Mouse (Mus musculus): ENCODE data around the gene Rbbp4. TPM values are rescaled to one million over a fixed set of nuclear protein-coding genes. Genes with fewer than 3 reads are reported as not detected.

Rbbp4 gene
- total RNA-seq, 2 experiments from 2014 or later: 134 to 137 TPM

GRCm38 (mm10) chr4:129354236-129354635, 19.1 kb upstream of the Rbbp4 start:
- intact Hi-C loops (cut with DNase I): no loop called here
- DNase-seq: no peak

GRCm38 (mm10) chr4:129353176-129353575, 18.0 kb upstream of the Rbbp4 start:
- DNase-seq: no peak
- intact Hi-C loops (cut with DNase I): no loop called here

- intact Hi-C loops (cut with DNase I): loop anchor here (2.0 kb wide), 1 partner anchor 56 kb away; no protein-coding TSS in a partner anchor
- no peak for DNase-seq
Measured at GRCm38 (mm10) chr4:129351111-129351510, 15.9 kb upstream of the Rbbp4 start.

- peak; percentile 72 to 85 for DNase-seq
- intact Hi-C loops (cut with DNase I): loop anchor here (1.0 to 2.0 kb wide), 2 partner anchors 56 to 105 kb away; no protein-coding TSS in a partner anchor
Measured at GRCm38 (mm10) chr4:129350644-129351043, 15.5 kb upstream of the Rbbp4 start.

- peak; percentile 43 to 52 for DNase-seq
- intact Hi-C loops (cut with DNase I): no loop called here
Measured at GRCm38 (mm10) chr4:129346481-129347154, 11.4 kb upstream of the Rbbp4 start.

GRCm38 (mm10) chr4:129342705-129343104, 7.5 kb upstream of the Rbbp4 start:
- intact Hi-C loops (cut with DNase I): no loop called here

GRCm38 (mm10) chr4:129341888-129342287, 6.7 kb upstream of the Rbbp4 start:
- DNase-seq: no peak
- intact Hi-C loops (cut with DNase I): no loop called here

More at GRCm38 (mm10) chr4:129342705-129343104, 7.5 kb upstream of the Rbbp4 start:
- DNase-seq: no peak

GRCm38 (mm10) chr4:129339743-129340142, 4.6 kb upstream of the Rbbp4 start:
- intact Hi-C loops (cut with DNase I): no loop called here

GRCm38 (mm10) chr4:129336291-129336690, 1.1 kb upstream of the Rbbp4 start:
- intact Hi-C loops (cut with DNase I): no loop called here
- no peak for DNase-seq

More at GRCm38 (mm10) chr4:129339743-129340142, 4.6 kb upstream of the Rbbp4 start:
- DNase-seq: no peak

GRCm38 (mm10) chr4:129334677-129335215, 424 bp downstream of the Rbbp4 start:
- intact Hi-C loops (cut with DNase I): no loop called here
- peak in 1 of 2 experiments; percentile 77 for DNase-seq

- DNase-seq: no peak
- intact Hi-C loops (cut with DNase I): no loop called here
Measured at GRCm38 (mm10) chr4:129332846-129333245, 2.3 kb downstream of the Rbbp4 start.

GRCm38 (mm10) chr4:129326191-129326590, 9.0 kb downstream of the Rbbp4 start:
- DNase-seq: no peak
- intact Hi-C loops (cut with DNase I): no loop called here

GRCm38 (mm10) chr4:129324756-129325155, 10.4 kb downstream of the Rbbp4 start:
- intact Hi-C loops (cut with DNase I): no loop called here
- DNase-seq: no peak

GRCm38 (mm10) chr4:129323491-129323890, 11.7 kb downstream of the Rbbp4 start:
- DNase-seq: no peak
- intact Hi-C loops (cut with DNase I): no loop called here

GRCm38 (mm10) chr4:129322042-129322441, 13.1 kb downstream of the Rbbp4 start:
- no peak for DNase-seq
- intact Hi-C loops (cut with DNase I): no loop called here

- intact Hi-C loops (cut with DNase I): no loop called here
Measured at GRCm38 (mm10) chr4:129320876-129321275, 14.3 kb downstream of the Rbbp4 start.

GRCm38 (mm10) chr4:129313886-129314285, 21.3 kb downstream of the Rbbp4 start:
- DNase-seq: no peak
- intact Hi-C loops (cut with DNase I): no loop called here

More at GRCm38 (mm10) chr4:129320876-129321275, 14.3 kb downstream of the Rbbp4 start:
- DNase-seq: no peak

- DNase-seq: no peak
- intact Hi-C loops (cut with DNase I): no loop called here
Measured at GRCm38 (mm10) chr4:129307936-129308335, 27.2 kb downstream of the Rbbp4 start.

- no peak for DNase-seq
- intact Hi-C loops (cut with DNase I): no loop called here
Measured at GRCm38 (mm10) chr4:129304306-129304705, 30.9 kb downstream of the Rbbp4 start.

- intact Hi-C loops (cut with DNase I): no loop called here
- no peak for DNase-seq
Measured at GRCm38 (mm10) chr4:129303816-129304215, 31.4 kb downstream of the Rbbp4 start.

GRCm38 (mm10) chr4:129303401-129303800, 31.8 kb downstream of the Rbbp4 start:
- no peak for DNase-seq
- intact Hi-C loops (cut with DNase I): no loop called here

GRCm38 (mm10) chr4:129299121-129299520, 36.0 kb downstream of the Rbbp4 start:
- no peak for DNase-seq
- intact Hi-C loops (cut with DNase I): no loop called here
